Mouse (Mus musculus) testis, adult 2 months (tissue): ENCODE data around the gene Mboat1.

Source experiments
- CTCF ChIP-seq: fragments of 200-500 bp; IDR thresholded peaks from 2 replicates; pipeline ENCODE4 v1.5.1; 2012; ENCODE audit warnings: low read depth, mild to moderate bottlenecking, inconsistent platforms, low read length, moderate library complexity; ENCODE audit not compliant: control insufficient read depth, insufficient read depth, insufficient replicate concordance
- POLR2A ChIP-seq: fragments of 200-500 bp; IDR thresholded peaks from 2 replicates; pipeline ENCODE4 v1.6.1; 2012; ENCODE audit warnings: low read depth, mild to moderate bottlenecking, inconsistent platforms, low read length, moderate library complexity; ENCODE audit not compliant: control insufficient read depth

- TF ChIP-seq CTCF (no peak), POLR2A (no peak)
Measured at GRCm38 (mm10) chr13:30253636-30254264, 117.5 kb downstream of the Mboat1 start.
